Mouse (Mus musculus): Measurements from ENCODE around the gene Thy1. TPM values are rescaled to one million over a fixed set of nuclear protein-coding genes. Genes with fewer than 3 reads are reported as not detected.

The Thy1 gene
- total RNA-seq, 4 experiments from 2014 or later, result 838 to 6,022 (median 3,337) TPM

DNA sequence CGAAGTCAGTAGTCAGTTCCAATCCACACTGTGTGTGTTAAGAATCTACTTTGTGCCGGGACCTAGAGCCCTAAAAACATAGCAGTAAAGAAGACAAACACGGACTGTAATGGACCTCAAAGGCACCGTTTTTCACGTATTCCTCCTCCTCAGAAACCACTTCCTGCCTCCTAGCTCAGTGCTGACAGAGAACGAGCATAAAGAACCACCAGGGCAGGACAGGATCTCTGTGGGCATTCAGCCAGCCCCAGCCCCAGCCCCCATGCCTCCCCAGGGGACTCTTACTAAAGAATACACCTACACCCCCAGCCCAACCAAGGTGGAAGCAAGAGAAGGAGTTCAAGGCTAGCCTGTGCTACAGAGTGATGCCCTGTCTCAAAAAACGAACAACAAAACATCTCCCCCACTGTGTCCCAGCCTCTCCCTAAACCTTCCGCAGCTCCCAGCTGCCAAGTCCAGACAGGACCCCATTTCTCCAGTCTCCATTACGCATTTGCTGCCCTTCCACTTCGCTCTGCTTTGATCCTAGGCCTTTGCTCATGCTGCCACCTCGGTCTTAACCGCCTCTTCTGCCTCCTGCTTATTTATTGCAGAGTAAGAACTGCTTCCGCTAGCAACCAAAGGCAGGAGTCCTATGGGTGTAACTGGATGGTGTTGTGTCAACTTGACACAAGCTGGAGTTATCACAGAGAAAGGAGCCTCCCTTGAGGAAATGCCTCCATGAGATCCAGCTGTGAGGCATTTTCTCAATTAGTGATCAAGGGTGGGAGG, 9.0 kb upstream of the Thy1 start:
- no peak for DNase-seq (ENCODE audit: low spot score in 2 of 2)

DNA sequence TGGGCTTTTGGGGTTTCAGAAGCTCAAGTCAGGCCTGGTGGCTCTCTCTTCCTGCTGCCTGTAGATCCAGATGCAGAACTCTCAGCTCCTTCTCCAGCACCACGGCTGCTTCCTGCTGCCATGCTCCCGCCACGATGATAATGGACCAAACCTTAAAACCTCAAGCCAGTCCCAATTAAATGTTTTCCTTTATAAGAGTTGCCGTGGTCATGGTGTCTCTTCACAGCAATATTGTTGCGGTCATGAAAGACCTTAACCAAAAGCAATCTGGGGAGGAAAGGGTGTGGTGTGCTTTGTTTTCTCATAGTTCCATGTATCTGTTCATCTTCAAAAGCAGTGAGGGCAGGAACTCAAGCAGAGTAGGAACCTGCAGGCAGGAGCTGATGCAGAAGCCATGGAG, 6.1 kb upstream of the Thy1 start:
- DNase-seq (ENCODE audit: low spot score in 2 of 2), result no peak

DNA sequence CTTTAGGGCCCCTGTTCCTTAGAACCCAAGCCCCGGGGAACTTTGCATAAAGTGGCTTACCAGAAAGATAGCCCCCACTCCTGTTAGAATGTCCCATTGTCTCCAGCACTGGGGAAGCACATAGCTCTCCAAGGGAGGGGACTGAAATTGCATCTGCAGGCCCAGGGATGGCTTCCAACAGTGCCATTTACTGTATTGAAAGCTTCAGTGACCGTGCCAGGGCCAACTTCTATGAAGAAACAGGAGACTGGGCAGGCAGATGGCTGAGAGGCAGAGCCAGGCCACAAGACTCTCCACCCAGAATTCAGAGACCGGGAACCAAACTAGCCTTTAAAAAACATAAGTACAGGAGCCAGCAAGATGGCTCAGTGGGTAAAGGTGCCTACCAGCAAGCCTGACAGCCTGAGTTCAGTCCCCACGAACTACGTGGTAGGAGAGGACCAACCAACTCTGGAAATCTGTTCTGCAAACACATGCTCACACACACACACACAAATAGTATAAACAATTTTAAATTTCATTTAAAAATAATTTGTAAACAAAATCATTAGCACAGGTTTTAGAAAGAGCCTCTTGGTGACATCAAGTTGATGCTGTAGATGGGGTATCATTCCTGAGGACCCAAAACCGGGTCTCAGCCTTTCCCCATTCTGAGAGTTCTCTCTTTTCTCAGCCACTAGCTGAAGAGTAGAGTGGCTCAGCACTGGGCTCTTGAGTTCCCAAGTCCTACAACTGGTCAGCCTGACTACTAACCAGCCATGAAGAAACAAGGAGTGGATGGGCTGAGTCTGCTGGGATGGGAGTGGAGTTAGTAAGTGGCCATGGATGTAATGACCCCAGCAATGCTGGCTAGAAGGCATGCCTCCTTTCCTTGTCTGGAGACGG, 1.4 kb upstream of the Thy1 start:
- DNase-seq (ENCODE audit: low spot score in 2 of 2), result no peak

DNA sequence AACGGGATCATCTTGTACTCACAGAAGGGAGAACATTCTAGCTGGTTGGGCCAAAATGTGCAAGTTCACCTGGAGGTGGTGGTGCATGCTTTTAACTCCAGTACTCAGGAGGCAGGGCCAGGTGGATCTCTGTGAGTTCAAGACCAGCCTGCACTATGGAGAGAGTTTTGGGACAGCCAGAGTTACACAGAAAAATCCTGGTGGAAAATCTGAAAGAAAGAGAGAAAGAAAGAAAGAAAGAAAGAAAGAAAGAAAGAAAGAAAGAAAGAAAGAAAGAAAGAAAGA, 846 bp upstream of the Thy1 start:
- no peak for DNase-seq (ENCODE audit: low spot score in 2 of 2)

DNA sequence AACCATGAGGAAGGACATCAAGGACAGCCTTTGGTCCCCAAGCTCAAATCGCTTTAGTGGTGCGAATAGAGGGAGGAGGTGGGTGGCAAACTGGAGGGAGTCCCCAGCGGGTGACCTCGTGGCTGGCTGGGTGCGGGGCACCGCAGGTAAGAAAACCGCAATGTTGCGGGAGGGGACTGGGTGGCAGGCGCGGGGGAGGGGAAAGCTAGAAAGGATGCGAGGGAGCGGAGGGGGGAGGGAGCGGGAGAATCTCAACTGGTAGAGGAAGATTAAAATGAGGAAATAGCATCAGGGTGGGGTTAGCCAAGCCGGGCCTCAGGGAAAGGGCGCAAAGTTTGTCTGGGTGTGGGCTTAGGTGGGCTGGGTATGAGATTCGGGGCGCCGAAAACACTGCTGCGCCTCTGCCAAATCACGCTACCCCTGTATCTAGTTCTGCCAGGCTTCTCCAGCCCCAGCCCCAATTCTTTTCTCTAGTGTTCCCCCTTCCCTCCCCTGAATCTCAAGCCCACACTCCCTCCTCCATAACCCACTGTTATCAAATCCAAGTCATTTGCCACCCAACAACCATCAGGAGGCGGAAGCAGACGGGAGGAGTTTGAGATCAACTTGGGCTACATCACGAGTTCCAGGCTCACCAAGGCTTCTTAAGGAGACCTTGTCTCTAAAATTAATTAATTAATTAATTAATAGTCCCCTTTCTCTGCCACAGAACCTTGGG, 683 bp downstream of the Thy1 start:
- no peak for DNase-seq (ENCODE audit: low spot score in 2 of 2)

DNA sequence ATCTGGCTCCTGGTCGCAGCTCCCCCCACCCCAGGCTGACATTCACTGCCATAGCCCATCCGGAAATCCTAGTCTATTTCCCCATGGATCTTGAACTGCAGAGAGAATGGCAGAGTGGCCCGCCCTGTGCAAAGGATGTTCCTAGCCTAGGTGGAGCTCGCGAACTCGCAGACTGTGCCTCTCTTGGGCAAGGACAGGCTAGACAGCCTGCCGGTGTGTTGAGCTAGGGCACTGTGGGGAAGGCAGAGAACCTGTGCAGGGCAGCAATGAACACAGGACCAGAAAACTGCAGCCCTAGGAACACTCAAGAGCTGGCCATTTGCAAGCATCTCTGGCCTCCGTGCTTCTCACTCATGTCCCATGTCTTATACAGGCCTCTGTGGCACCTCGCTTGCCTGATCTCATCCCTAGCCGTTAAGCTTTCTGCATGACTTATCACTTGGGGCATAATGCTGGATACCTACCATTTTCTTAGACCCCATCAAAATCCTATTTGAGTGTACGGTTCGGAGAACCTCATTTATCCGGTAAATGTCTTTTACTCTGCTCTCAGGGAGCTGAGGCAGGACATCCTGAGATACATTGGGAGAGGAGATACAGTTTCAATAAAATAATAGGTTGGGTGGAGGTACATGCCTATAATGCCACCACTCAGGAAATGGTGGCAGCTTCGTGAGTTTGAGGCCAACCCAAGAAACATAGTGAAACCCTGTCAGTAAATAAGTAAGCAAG, 1.4 kb downstream of the Thy1 start:
- DNase-seq (ENCODE audit: low spot score in 2 of 2), result no peak

DNA sequence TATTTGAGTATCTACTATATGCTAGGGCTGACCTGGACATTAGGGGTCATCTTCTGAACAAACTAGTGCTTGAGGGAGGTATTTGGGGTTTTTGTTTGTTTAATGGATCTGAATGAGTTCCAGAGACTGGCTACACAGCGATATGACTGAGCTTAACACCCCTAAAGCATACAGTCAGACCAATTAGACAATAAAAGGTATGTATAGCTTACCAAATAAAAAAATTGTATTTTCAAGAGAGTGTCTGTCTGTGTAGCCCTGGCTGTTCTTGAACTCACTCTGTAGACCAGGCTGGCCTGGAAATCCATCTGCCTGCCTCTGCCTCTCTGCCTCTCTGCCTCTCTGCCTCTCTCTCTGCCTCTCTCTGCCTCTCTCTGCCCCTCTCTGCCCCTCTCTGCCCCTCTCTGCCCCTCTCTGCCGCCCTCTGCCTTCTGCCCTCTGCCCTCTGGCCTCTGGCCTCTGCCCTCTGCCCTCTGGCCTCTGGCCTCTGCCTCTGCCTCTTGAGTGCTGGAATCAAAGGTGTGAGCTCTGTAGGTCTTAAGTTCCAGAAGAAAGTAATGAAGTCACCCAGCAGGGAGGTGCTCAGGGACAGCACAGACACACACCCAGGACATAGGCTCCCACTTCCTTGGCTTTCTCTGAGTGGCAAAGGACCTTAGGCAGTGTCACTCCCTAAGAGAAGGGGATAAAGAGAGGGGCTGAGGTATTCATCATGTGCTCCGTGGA, 2.1 kb downstream of the Thy1 start:
- no peak for DNase-seq (ENCODE audit: low spot score in 2 of 2)

DNA sequence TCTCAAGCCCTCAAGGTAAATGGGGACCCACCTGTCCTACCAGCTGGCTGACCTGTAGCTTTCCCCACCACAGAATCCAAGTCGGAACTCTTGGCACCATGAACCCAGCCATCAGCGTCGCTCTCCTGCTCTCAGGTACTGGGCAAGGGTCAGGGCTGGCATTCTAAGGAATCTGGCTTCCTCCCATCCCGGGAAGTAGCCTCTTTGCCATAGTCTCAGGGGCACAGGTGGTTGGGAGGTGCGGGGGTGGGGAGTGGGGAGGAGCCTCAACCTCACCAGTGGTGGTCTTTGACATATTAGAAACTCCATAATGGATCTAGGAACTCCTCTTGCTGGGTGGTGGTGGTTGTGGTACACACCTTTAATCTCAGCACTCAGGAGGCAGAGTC, 2.7 kb downstream of the Thy1 start:
- no peak for DNase-seq (ENCODE audit: low spot score in 2 of 2)

DNA sequence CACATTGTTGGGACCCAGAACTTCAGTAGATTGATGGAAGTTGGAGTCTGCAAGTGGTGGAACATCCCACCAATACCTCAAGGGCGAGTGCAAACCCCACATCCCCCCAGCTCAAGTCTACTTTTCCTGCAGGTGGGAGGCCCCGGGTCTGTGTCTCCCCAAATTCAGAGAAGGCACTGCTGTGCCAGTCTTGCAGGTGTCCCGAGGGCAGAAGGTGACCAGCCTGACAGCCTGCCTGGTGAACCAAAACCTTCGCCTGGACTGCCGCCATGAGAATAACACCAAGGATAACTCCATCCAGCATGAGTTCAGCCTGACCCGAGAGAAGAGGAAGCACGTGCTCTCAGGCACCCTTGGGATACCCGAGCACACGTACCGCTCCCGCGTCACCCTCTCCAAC, 3.2 kb downstream of the Thy1 start:
- no peak for DNase-seq (ENCODE audit: low spot score in 2 of 2)

DNA sequence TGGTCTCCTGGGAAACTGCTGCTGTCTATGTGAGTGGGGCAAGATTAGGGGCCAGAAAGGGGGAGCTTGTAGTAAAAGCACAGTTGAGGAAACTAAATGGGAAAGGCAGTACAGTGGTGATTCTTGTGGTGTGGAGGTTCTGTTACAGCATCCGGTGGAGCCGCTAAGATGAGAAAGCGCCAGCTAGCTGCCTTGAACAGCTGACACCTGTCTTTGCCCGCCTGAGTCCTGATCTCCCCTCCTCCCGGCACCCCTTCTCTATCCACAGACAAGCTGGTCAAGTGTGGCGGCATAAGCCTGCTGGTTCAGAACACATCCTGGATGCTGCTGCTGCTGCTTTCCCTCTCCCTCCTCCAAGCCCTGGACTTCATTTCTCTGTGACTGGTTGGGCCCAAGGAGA, 3.9 kb downstream of the Thy1 start:
- DNase-seq (ENCODE audit: low spot score in 2 of 2), result no peak

DNA sequence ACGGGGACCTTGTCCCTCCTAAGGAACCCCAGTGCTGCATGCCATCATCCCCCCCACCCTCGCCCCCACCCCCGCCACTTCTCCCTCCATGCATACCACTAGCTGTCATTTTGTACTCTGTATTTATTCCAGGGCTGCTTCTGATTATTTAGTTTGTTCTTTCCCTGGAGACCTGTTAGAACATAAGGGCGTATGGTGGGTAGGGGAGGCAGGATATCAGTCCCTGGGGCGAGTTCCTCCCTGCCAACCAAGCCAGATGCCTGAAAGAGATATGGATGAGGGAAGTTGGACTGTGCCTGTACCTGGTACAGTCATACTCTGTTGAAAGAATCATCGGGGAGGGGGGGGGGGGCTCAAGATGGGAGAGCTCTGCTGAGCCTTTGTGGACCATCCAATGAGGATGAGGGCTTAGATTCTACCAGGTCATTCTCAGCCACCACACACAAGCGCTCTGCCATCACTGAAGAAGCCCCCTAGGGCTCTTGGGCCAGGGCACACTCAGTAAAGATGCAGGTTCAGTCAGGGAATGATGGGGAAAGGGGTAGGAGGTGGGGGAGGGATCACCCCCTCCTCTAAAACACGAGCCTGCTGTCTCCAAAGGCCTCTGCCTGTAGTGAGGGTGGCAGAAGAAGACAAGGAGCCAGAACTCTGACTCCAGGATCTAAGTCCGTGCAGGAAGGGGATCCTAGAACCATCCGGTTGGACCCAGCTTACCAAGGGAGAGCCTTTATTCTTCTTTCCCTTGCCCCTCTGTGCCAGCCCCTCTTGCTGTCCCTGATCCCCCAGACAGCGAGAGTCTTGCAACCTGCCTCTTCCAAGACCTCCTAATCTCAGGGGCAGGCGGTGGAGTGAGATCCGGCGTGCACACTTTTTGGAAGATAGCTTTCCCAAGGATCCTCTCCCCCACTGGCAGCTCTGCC, 4.6 kb downstream of the Thy1 start:
- DNase-seq (ENCODE audit: low spot score in 2 of 2), result no peak

DNA sequence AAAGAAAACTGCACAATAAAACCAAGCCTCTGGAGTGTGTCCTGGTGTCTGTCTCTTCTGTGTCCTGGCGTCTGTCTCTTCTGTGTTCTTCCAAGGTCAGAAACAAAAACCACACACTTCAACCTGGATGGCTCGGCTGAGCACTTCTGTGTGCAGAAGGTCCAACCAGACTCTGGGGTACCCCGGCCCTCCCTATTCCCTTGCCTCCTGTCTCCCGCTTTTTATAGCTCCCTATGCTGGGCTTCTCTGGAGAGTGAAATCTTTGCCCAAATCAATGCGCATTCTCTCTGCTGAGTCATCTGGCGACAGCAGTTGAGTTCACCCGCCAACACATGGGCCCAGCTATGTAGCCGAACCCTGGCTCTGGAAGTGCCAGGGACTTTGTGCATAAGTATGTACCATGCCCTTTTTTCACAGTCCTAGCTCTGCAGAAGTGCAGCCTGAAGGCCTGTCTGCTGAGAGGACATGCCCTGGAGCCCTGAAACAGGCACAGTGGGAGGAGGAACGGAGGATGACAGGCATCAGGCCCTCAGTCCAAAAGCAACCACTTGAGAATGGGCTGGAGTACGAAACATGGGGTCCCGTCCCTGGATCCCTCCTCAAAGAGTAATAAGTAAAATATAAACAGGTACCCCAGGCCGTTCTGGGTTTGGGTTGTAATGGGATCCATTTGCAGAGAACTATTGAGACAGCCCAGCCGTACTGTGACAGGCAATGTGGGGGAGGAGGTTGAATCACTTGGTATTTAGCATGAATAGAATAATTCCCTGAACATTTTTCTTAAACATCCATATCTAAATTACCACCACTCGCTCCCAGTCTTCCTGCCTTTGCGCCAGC, 5.6 kb downstream of the Thy1 start:
- DNase-seq (ENCODE audit: low spot score in 2 of 2), result peak in 1 of 2 experiments; percentile 72

DNA sequence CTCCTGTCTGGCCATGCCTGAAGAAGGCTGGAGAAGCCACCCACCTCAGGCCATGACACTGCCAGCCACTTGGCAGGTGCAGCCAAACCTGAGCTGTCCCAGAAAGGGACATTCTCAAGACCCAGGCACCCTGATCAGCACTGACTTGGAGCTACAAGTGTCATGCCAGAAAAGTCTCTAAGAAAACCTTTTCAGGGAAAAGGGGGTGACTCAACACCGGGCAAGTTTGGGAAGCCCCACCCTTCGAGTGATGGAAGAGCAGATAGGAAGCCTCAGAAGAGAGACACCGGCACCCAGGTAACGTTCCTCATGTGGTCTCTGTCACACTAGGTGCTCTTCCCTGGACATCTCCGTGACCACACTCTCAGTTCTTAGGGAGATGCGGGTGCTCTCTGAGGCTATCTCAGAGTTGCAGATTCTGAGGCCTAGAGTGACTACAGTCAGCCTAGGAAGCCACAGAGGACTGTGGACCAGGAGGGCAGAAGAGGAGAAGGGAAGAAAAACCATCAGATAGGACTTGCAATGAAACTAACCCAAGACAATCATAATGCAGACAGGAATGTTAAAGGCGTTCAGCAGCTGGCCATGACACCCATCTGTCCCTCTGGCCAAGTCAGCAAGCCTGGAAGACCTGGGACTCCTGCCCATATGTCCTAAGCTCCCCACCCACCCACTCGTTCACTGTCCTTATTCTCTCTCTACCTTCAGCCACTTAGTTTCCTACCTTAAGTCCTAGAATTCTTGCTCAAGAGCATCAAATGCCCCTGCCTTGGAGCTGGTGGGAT, 6.4 kb downstream of the Thy1 start:
- DNase-seq (ENCODE audit: low spot score in 2 of 2), result no peak

DNA sequence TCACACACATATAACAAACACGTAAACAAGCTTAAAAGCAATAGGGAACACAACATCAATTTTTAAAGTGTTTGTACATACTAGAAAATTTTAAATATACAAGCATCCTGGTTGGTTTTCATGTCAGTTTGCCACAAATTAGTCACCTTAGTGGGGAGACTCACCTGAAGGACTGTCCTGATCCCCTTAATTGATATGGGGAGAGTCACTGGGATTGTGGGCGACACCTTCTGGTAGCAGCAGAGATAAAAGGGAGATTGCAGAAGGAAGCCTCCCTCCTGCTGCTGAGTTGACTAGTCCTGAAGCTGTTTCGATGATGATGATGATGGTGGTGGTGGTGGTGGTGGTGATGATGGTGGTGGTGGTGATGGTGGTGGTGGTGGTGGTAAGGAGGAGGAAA, 9.7 kb downstream of the Thy1 start:
- no peak for DNase-seq (ENCODE audit: low spot score in 2 of 2)

DNA sequence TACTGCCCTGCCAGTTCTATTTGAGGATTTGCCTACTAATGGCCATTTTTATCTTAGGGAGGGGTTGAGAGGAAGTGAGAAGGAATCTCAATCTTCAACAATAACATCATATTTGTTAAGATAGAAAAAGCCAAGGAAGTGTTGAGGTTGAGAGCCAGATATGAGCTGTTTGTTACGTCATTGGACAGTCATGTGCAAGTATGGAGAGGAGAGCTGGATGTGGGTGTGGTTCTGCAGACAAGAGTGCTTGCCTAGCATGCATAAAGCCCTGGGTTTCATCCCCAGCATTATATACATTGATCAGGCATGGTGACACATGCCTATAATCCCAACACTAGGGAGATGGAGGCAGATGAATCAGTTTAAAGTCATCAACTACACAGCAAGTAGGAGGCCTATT, 10.8 kb downstream of the Thy1 start:
- DNase-seq (ENCODE audit: low spot score in 2 of 2), result no peak

DNA sequence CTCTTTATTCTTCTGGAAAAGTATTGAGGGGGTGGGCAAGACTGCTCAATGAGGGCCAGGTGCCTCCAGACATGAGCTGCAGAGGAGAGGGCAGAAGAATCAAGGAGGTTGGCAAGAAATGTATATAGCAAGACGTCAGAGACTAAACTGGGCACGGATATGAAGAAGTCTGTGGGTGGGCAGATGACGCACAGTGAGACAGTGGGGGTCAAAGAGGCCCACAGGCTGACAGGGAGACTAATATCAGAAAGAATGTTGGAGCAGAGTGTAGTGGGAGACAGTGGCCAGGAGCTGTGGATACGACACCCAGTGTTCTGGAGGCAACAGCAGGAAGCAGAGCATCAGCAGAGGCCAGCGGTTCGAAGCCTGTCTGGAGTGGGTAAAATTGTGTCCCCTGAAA, 15.4 kb downstream of the Thy1 start:
- DNase-seq (ENCODE audit: low spot score in 2 of 2), result no peak

DNA sequence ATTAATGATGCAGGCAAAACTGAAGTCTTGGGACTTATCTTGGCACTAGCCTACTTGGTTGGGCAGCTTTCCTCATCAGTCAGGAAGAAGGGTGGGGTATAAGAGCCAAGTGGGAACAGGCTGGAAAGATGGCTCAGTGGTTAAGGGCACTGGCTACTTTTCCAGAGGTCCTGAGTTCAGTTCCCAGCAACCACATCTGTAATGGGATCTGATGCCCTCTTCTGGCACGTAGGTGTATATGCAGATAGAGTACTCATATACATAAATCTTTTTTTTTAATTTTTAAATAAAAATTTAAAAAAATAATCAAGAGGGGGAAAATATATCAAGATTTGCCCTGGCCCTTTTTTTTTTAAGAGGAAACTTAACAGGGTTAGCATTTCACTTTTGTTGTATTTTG, 22.0 kb downstream of the Thy1 start:
- no peak for DNase-seq (ENCODE audit: low spot score in 2 of 2)

DNA sequence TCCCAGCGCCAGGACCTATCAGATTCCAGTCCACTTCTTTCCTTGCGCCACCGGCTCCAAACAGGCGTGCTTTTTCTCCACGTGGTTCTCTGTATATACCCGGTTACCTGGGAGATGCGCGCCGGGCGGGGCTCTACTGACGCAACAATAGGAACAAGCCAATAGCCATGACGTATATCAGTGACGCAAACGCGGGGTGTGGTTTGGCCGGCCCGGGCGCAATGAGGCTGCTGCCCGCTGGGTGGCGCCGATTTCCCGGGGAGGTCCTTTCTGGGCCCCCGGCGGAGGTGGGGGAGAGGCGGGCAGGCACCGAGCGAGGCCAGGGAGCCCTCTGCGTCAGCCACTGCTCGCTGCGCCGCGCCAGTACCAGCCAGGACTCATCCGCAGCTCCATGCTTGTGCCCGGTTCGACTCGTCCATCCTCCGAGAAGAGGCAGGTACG, 23.6 kb downstream of the Thy1 start, which contains the start of gene Usp2:
Gene Usp2 (plus strand): TSS at position 237 of the 441 bp plus-strand sequence.
- DNase-seq (ENCODE audit: low spot score in 2 of 2), result peak; percentile 99 to 100

Data from layer of hippocampus, adult 8-10 months (tissue).